Mouse (Mus musculus) layer of hippocampus, adult 9-11 months (tissue): Measurements from ENCODE around the gene Vmn2r1.
A peak's percentile ranks its signal among the peaks of the same experiment; 100 is the strongest.

Source experiments
- DNase-seq: peaks from one replicate; pipeline ENCODE4 v3.0.0; 2022

Gene Vmn2r1

GRCm38 (mm10) chr3:64081247-64081646 lies at the start of gene Vmn2r1:
TSS of gene Vmn2r1 (plus strand) at chr3:64081547.
- DNase-seq, result no peak

DNA sequence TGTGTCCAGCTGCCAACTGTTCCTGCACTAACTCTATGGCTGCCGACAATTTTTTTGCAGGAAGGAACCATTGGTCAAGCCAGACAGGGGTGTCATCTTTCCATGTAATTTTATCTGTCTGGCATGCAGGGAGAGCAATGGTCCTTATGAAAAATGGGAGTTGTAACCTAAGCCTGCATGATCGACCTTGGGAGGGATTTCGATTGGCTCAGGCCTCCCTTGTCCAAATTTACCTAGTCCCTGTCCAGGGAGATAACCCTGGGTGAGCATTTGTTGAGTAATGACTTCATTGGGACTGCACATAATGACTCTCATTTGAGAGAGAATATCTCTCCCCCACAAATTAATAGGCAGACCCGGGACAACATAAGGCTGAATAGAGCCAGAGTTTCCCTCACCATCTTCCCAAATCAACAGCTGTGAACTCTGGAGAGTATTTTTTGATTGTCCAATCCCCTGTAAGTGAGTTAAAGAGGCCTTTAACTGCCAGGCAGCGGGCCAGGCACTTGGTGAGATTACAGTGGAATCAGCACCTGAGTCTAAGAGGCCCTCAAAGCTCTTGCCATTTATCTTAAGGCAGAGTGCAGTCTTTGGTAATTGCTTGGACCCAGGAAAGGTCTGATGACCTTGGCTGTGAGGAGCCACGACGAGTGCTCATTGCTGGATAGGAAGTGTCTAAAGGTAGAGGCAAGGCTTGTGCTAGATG lies 43.1 kb upstream of the Vmn2r1 start:
- no peak for DNase-seq

DNA sequence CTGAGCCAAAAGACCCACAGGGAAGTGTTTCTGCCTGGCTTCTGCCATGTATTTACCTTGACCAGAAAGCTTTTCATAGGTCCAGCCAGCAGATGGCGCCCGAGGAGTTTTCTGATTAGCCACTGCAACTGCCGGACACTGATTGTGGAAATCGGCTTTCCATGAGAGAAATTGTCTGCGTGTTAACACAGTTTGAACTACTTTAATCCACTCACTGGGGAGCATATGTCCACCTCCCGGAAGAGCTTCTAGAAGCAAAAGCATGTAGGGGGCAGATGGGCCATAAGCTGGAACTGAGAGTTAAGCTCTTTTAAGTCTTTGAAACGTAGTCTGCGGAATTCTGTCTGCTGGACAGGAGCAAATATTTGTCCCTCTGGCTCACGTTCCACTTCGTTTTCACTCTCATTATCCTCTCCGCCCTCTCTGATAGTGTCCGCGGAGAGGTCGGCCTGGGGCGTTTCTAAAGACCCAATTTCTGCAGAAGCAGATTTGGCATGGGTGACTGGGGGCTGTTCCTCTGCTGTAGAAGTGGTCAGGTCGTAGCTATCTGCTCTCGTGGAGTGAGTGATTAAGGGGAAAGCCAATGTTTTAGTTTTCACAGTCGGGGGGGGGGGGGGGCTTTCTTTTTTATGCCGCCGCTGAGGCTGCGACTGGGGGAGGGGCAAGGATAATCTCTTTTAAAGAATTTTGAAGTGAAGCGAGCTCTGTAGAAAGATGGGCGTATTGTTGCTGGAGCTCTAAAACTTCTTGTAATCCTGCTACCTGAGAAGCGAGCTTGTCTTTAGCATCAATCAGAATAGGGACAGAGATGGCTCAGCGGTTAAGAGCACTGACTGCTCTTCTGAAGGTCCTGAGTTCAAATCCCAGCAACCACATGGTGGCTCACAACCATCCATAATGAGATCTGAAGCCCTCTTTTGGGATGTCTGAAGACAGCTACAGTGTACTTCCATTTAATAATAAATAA lies 41.2 kb upstream of the Vmn2r1 start:
- peak; percentile 74 for DNase-seq

DNA sequence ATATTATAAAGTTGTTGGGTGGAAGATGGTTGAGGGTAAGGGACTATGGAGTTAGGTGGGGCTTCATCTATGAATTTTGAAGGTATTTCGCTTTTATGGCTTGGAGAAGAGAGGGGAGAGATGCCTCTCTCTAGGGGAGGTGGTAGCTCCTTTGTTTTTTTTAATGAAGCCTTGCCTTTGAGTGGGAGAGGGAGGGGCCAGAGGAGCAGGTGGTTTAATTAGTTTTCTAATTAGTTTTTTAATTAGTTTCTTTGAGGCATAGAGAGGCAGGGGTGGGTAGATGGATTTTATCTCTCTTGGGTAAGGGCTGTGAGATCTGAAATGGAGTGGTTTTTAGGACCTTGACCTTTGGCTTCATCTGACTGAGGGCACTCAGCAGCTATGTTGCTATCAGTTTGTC lies 31.4 kb downstream of the Vmn2r1 start:
- DNase-seq, result no peak

- DNase-seq, result no peak
These were observed 32.2 kb downstream of the Vmn2r1 start for GRCm38 (mm10) chr3:64113352-64114046.

GRCm38 (mm10) chr3:64141878-64142508 lies 60.6 kb downstream of the Vmn2r1 start, which contains the start of gene Vmn2r2:
TSS of gene Vmn2r2 (minus strand) at chr3:64141928.
- DNase-seq, result peak; percentile 4
